ENCODE assay signal across 14 mouse cellular contexts in the genomic region with DNA sequence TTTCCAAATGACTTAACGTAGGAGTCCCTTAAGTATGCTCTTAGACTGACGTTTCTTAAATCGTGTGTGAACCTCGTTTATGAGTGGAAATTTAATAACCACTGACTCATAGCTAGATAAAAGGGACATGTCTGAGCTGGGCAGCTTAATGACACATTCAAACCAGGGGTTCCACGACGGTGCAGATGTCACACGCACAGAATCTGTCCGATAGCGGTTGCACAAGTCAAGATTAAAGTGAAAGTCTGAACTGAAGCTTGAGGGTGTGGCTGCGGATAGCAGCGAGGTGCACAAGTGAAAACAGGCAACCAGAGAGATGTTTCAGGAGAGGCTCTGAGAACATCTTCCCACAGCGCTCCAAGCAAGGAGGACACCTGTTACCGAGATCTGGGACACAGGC. TPM values are rescaled to one million over a fixed set of nuclear protein-coding genes. Genes with fewer than 3 reads are reported as not detected.
DNase-seq lines count a peak whose midpoint lies in the region; ATAC-seq and TF ChIP-seq lines count a peak whose summit lies in the region.
"Had no signal": no experiment of that assay in that cellular context is flagged by ENCODE, and none has a peak within 500 bp of the region (broad histone marks: within the 10 kb centered on the region; RNA-seq: fewer than 3 reads in every experiment).

No protein-coding gene starts in this region.

- peak overlapping the region; percentile 21 for H3K4me3 ChIP-seq in erythroblast, embryonic 14.5 days (replicated peaks)
- H3K4me3 ChIP-seq in lung, adult 2 months (replicated peaks; ENCODE audit: extremely low read depth, low read depth, low read length) = peak overlapping the region; percentile 5
- H3K4me3 ChIP-seq in lung, postnatal 0 days (ENCODE audit: low read depth, low read length) = no peak overlapping the region
- no peak overlapping the region for H3K4me3 ChIP-seq in intestine, embryonic 15.5 days (replicated peaks)
- H3K4me3 ChIP-seq: hindbrain, embryonic 13.5 days; neural tube, embryonic 12.5 days had no signal

- no peaks in the 10 kb centered on the region for H3K36me3 ChIP-seq in erythroblast, embryonic 14.5 days (ENCODE audit: control insufficient read depth)
- no peaks in the 10 kb centered on the region; the same call in 1 of the 2 replicates for H3K36me3 ChIP-seq in lung, postnatal 0 days (ENCODE audit: insufficient read depth, low read length)
- H3K36me3 ChIP-seq in intestine, embryonic 15.5 days = no peaks in the 10 kb centered on the region
- H3K36me3 ChIP-seq: hindbrain, embryonic 13.5 days; neural tube, embryonic 12.5 days had no signal

- no peak for DNase-seq in lung, adult 2 months
- DNase-seq in lung, postnatal 0 days (ENCODE audit: low spot score) = no peak
- no peak for DNase-seq in cerebellum, postnatal 10 days
- no peak for DNase-seq in thymus, postnatal 10 days (ENCODE audit: low spot score in 2 of 2)
- DNase-seq: adrenal gland, postnatal 36 days; cerebellum, adult 9-11 months; right cerebral cortex, postnatal 14 days; thymus, postnatal 36 days had no signal

- no peaks in the 10 kb centered on the region for H3K9me3 ChIP-seq in erythroblast, embryonic 14.5 days (ENCODE audit: control insufficient read depth, low read length)
- H3K9me3 ChIP-seq in lung, postnatal 0 days (ENCODE audit: low read length) = no peaks in the 10 kb centered on the region
- no peaks in the 10 kb centered on the region for H3K9me3 ChIP-seq in intestine, embryonic 15.5 days
- H3K9me3 ChIP-seq: hindbrain, embryonic 13.5 days had no signal

- peaks cover 9% of the 10 kb centered on the region for H3K27me3 ChIP-seq in erythroblast, embryonic 14.5 days (ENCODE audit: control insufficient read depth)
- no peaks in the 10 kb centered on the region for H3K27me3 ChIP-seq in lung, postnatal 0 days (replicated peaks; ENCODE audit: insufficient read depth, low read length)
- no peaks in the 10 kb centered on the region for H3K27me3 ChIP-seq in intestine, embryonic 15.5 days (replicated peaks)
- H3K27me3 ChIP-seq: neural tube, embryonic 12.5 days had no signal

- no peak for TF ChIP-seq EP300 in lung, postnatal 0 days (IDR thresholded peaks at IDR 0.05)

- peaks cover 19% of the 10 kb centered on the region for H3K4me1 ChIP-seq in erythroblast, embryonic 14.5 days (ENCODE audit: control insufficient read depth)
- H3K4me1 ChIP-seq in lung, adult 2 months (ENCODE audit: control insufficient read depth, insufficient read depth, low read length) = peaks cover 11% of the 10 kb centered on the region
- no peaks in the 10 kb centered on the region for H3K4me1 ChIP-seq in lung, postnatal 0 days (ENCODE audit: insufficient read depth, low read depth, low read length)
- peaks cover 19% of the 10 kb centered on the region for H3K4me1 ChIP-seq in intestine, embryonic 15.5 days (replicated peaks)

- 55% methylated on average over 13 of the region's 13 CpGs for WGBS in lung, adult 2 months
- 58% methylated on average over 13 of the region's 13 CpGs for WGBS in lung, postnatal 0 days
- 48% methylated on average over 13 of the region's 13 CpGs for WGBS in intestine, embryonic 15.5 days

- TF ChIP-seq POLR2A in lung, adult 2 months (IDR thresholded peaks at IDR 0.05; ENCODE audit: borderline replicate concordance, extremely low read depth, low read depth, low read length) = no peak

- no peak for ATAC-seq in erythroblast, adult 5-6 weeks (replicated peaks; ENCODE audit: low FRiP score, poor library complexity, severe bottlenecking)
- no peak for ATAC-seq in lung, postnatal 0 days
- no peak for ATAC-seq in intestine, embryonic 15.5 days
- peak; percentile 59 for ATAC-seq in megakaryocyte-erythroid progenitor cell, adult 5-6 weeks (replicated peaks; ENCODE audit: low FRiP score, low TSS enrichment, poor library complexity, severe bottlenecking)

- no peak for TF ChIP-seq CTCF in lung, adult 2 months (IDR thresholded peaks at IDR 0.05; ENCODE audit: insufficient read depth, low read length)
- TF ChIP-seq CTCF in lung, postnatal 0 days (IDR thresholded peaks at IDR 0.05) = no peak

- no peak overlapping the region for H3K27ac ChIP-seq in lung, postnatal 0 days (ENCODE audit: low read length)
- no peak overlapping the region for H3K27ac ChIP-seq in intestine, embryonic 15.5 days
- H3K27ac ChIP-seq: hindbrain, embryonic 13.5 days; neural tube, embryonic 12.5 days had no signal

- no peak overlapping the region for H3K9ac ChIP-seq in lung, postnatal 0 days (replicated peaks; ENCODE audit: low read depth)
- H3K9ac ChIP-seq in intestine, embryonic 15.5 days = no peak overlapping the region
- H3K9ac ChIP-seq: neural tube, embryonic 12.5 days had no signal

- no peak overlapping the region for H3K4me2 ChIP-seq in lung, postnatal 0 days (replicated peaks; ENCODE audit: low read depth, low read length)
- peak overlapping the region; percentile 7; the same call in 1 of the 2 replicates for H3K4me2 ChIP-seq in intestine, embryonic 15.5 days (replicated peaks)

RNA-seq across cellular contexts. Expression of gene Dnmbp, which starts 18.6 kb away (rescaled TPM):
- polyA plus RNA-seq in erythroblast, embryonic 14.5 days (2012) = 0.02 TPM in 1 of 2 replicates, not detected in the other
- total RNA-seq in erythroblast, adult 5-6 weeks (2015; ENCODE audit: low replicate concordance) = 1.3 and 3.7 TPM in 2 replicates
- total RNA-seq in erythroblast, adult 5-6 weeks (2017; ENCODE audit: low replicate concordance) = 1.4 and 2.0 TPM in 2 replicates
- 17.1 and 18.6 TPM in 2 replicates for polyA plus RNA-seq in lung, adult 2 months (2012; rRNA removed)
- polyA plus RNA-seq in lung, postnatal 0 days (2015; fragmentation: Nextera tagmentation; extraction: Ambion mirVana) = 10.0 and 10.2 TPM in 2 replicates
- polyA plus RNA-seq in intestine, embryonic 15.5 days (2015; fragmentation: Nextera tagmentation; extraction: Ambion mirVana) = 35.9 and 37.0 TPM in 2 replicates
- total RNA-seq in megakaryocyte-erythroid progenitor cell, adult 5-6 weeks (2014; fragmentation: Nextera tagmentation) = 2.1 and 5.0 TPM in 2 replicates
- total RNA-seq in megakaryocyte-erythroid progenitor cell, adult 5-6 weeks (2017) = 1.8 and 1.9 TPM in 2 replicates

Comparison
In these comparisons a context has a peak if more than half of its experiments do, and no peak if none do; other contexts are left out.
1. H3K4me3 ChIP-seq: peak in erythroblast, embryonic 14.5 days (single experiment) and lung, adult 2 months (single experiment); none in lung, postnatal 0 days (single experiment) and intestine, embryonic 15.5 days (single experiment).
2. RNA of gene Dnmbp, which starts 18.6 kb away (polyA plus RNA-seq): 35.9 to 37.0 TPM in intestine, embryonic 15.5 days, 17.1 to 18.6 TPM in lung, adult 2 months and 10.0 to 10.2 TPM in lung, postnatal 0 days; 0.02 TPM in erythroblast, embryonic 14.5 days; every median in the first group is over 10 times any median in the second.